ENCODE assay signal across 9 mouse cellular contexts in the genomic region with DNA sequence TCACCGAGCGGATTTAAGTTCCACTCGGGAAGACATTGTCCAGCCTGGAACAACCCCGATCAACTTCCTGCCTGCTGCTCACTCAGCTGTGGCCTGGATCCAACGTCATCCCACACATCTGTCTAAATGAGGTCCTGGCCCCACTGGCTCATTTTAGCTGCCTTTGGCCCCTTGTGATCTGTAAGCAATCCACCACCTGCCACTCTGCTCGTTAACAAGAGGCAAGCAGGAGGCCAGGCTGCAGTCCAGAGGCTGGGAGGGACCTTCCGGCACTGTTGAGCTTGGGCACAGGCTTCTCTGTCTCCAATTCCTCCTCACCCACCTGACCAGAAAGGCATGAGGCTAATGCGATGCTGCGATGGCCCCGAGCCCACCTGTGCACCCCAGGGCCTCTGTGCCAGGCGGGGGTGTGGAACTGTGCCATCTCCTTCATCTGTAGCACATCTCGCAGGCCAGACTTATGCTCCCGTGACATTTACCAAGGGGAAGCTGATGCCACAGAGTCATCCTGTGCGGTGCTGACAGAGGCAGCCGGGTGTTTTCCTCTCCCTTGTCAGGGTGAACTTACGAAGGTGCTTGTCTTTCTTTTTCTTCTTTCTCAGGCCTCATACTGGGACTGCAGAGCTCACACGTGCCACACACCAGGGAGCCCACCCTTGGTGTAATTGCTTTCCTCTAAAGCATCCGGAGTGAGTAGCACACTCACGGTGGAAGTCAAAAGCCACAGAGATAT. TPM values are rescaled to one million over a fixed set of nuclear protein-coding genes. Genes with fewer than 3 reads are reported as not detected.
DNase-seq lines count a peak whose midpoint lies in the region; ATAC-seq and TF ChIP-seq lines count a peak whose summit lies in the region.
"Had no signal": no experiment of that assay in that cellular context is flagged by ENCODE, and none has a peak within 500 bp of the region (broad histone marks: within the 10 kb centered on the region; RNA-seq: fewer than 3 reads in every experiment).

No protein-coding gene starts in this region.

- no peaks in the 10 kb centered on the region for H3K79me2 ChIP-seq in liver, adult 2 months (ENCODE audit: control insufficient read depth, insufficient read depth, low read length)

- WGBS in liver, adult 2 months: 60% methylated on average over 19 of the region's 19 CpGs

- intact Hi-C loops in left cerebral cortex, postnatal 36 days (cut with DNase I): no loop called here

- H3K4me3 ChIP-seq in liver, adult 2 months (ENCODE audit: insufficient read depth, low read depth, low read length): no peak overlapping the region
- H3K4me3 ChIP-seq: neural tube, embryonic 13.5 days had no signal

- H3K4me1 ChIP-seq in liver, adult 2 months (ENCODE audit: control insufficient read depth, insufficient read depth, low read length): no peaks in the 10 kb centered on the region

- no peak overlapping the region for H3K9ac ChIP-seq in liver, adult 2 months (ENCODE audit: low read depth, low read length)
- H3K9ac ChIP-seq: neural tube, embryonic 13.5 days had no signal

- no peak for ATAC-seq in megakaryocyte, adult 5-6 weeks (ENCODE audit: poor library complexity, severe bottlenecking)

- TF ChIP-seq POLR2A in liver, adult 2 months (IDR thresholded peaks at IDR 0.05; ENCODE audit: extremely low read depth, insufficient read depth, low read length): no peak

- H3K36me3 ChIP-seq in liver, adult 2 months (ENCODE audit: control insufficient read depth, insufficient read depth, low read length): no peaks in the 10 kb centered on the region
- H3K36me3 ChIP-seq: neural tube, embryonic 13.5 days had no signal

- no peak for TF ChIP-seq CTCF in liver, adult 2 months (IDR thresholded peaks at IDR 0.05; ENCODE audit: low read depth, low read length)

- no peak overlapping the region for H3K27ac ChIP-seq in liver, adult 2 months (replicated peaks; ENCODE audit: insufficient read depth, low read depth, low read length)
- H3K27ac ChIP-seq: neural tube, embryonic 13.5 days had no signal

- H3K27me3 ChIP-seq in liver, adult 2 months (ENCODE audit: control insufficient read depth, insufficient read depth, low read length): no peaks in the 10 kb centered on the region
- H3K27me3 ChIP-seq: neural tube, embryonic 13.5 days had no signal

- DNase-seq in liver, adult 2 months (ENCODE audit: extremely low read depth, low read depth, low spot score): peak; percentile 33
- no peak for DNase-seq in liver
- DNase-seq in gastrocnemius, postnatal 10 days: peak; percentile 73
- peak; percentile 78 to 90 for DNase-seq in kidney, postnatal 25 days
- DNase-seq in thymus, postnatal 10 days (ENCODE audit: low spot score in 2 of 2): peak; percentile 34 to 41
- DNase-seq in layer of hippocampus, adult 8-10 months (ENCODE audit: low spot score in 2 of 2): no peak
- DNase-seq in left cerebral cortex, postnatal 36 days (ENCODE audit: low spot score in 2 of 2): no peak

RNA-seq across cellular contexts. Expression of gene Zdhhc7, which starts 33.2 kb away (rescaled TPM):
- total RNA-seq in liver, adult 2 months (2014; rRNA removed): 9.6 and 14.4 TPM in 2 replicates
- 25.4 and 27.1 TPM in 2 replicates for polyA plus RNA-seq in liver, adult 2 months (2012; rRNA removed)
- 10 to 100 TPM; 23.1 to 24.5 TPM for total RNA-seq in gastrocnemius, postnatal 10 days (2021)
- 21.1 and 23.0 TPM in 2 replicates for total RNA-seq in megakaryocyte, adult 5-6 weeks (2015)
- 31.8 and 33.3 TPM in 2 replicates for total RNA-seq in megakaryocyte, adult 5-6 weeks (2017)
- 10 to 100 TPM; 28.4 to 37.8 (median 32.3) TPM for total RNA-seq in layer of hippocampus, adult 8-10 months (2022)
- total RNA-seq in left cerebral cortex, postnatal 36 days (2021): 10 to 100 TPM; 31.0 to 36.0 TPM

RNA-seq across cellular contexts. Expression of gene 6430548M08Rik, which starts 45.9 kb away (rescaled TPM):
- total RNA-seq in liver, adult 2 months (2014; rRNA removed): 2.9 and 3.0 TPM in 2 replicates
- polyA plus RNA-seq in liver, adult 2 months (2012; rRNA removed): 2.0 and 2.4 TPM in 2 replicates
- total RNA-seq in gastrocnemius, postnatal 10 days (2021): 10 to 100 TPM in 1 of 2 experiments, 1 to 10 TPM in 1; 9.3 to 11.2 TPM
- total RNA-seq in megakaryocyte, adult 5-6 weeks (2015): 61.4 and 76.5 TPM in 2 replicates
- total RNA-seq in megakaryocyte, adult 5-6 weeks (2017): 70.0 and 87.2 TPM in 2 replicates
- 100 to 1,000 TPM; 152 to 193 (median 182) TPM for total RNA-seq in layer of hippocampus, adult 8-10 months (2022)
- 100 to 1,000 TPM; 246 to 248 TPM for total RNA-seq in left cerebral cortex, postnatal 36 days (2021)

Comparison
In these comparisons a context has a peak if more than half of its experiments do, and no peak if none do; other contexts are left out.
1. DNase-seq: peak in liver, adult 2 months (single experiment), gastrocnemius, postnatal 10 days (single experiment), kidney, postnatal 25 days (2 of 2) and thymus, postnatal 10 days (2 of 2); none in liver (single experiment), layer of hippocampus, adult 8-10 months (0 of 2) and left cerebral cortex, postnatal 36 days (0 of 2).
2. RNA of gene 6430548M08Rik, which starts 45.9 kb away (total RNA-seq): 246 to 248 TPM in left cerebral cortex, postnatal 36 days, 152 to 193 TPM in layer of hippocampus, adult 8-10 months and 61.4 to 87.2 TPM in megakaryocyte, adult 5-6 weeks; 9.3 to 11.2 TPM in gastrocnemius, postnatal 10 days and 2.9 to 3.0 TPM in liver, adult 2 months; every median in the first group is over 4 times any median in the second.